Mouse (Mus musculus): ENCODE data around the gene Ccdc88c. TPM values are rescaled to one million over a fixed set of nuclear protein-coding genes. Genes with fewer than 3 reads are reported as not detected.
A peak's percentile ranks its signal among the peaks of the same experiment; 100 is the strongest.

The Ccdc88c gene
- polyA plus RNA-seq, 1 experiment from 2014 or later, result 11.1 TPM

GRCm38 (mm10) chr12:100986423-100986822 lies 42.4 kb downstream of the Ccdc88c start:
- no peak for ATAC-seq (ENCODE audit: insufficient read depth, low FRiP score)
- Histone ChIP-seq H3K27ac (ENCODE audit: low read length) (no peak overlapping the region), H3K4me2 (ENCODE audit: low read depth, low read length) (no peak overlapping the region), H3K27me3 (ENCODE audit: control insufficient read depth, insufficient read depth, low read length) (no peaks in the 10 kb centered on the region), H3K4me1 (ENCODE audit: control insufficient read depth, insufficient read depth, low read length) (peaks cover 20% of the 10 kb centered on the region), H3K9me3 (replicated peaks; ENCODE audit: control insufficient read depth, low read length) (no peaks in the 10 kb centered on the region), H3K4me3 (replicated peaks; ENCODE audit: low read length) (no peak overlapping the region), H3K9ac (ENCODE audit: low read length) (no peak overlapping the region), H3K36me3 (ENCODE audit: control insufficient read depth, insufficient read depth, low read length) (no peaks in the 10 kb centered on the region)
- 74% methylated on average over 4 of the region's 4 CpGs for WGBS

- Histone ChIP-seq H3K27me3 (ENCODE audit: control insufficient read depth, insufficient read depth, low read length) (no peaks in the 10 kb centered on the region), H3K27ac (ENCODE audit: low read length) (no peak overlapping the region), H3K4me1 (ENCODE audit: control insufficient read depth, insufficient read depth, low read length) (peaks cover 26% of the 10 kb centered on the region), H3K36me3 (ENCODE audit: control insufficient read depth, insufficient read depth, low read length) (no peaks in the 10 kb centered on the region), H3K4me2 (ENCODE audit: low read depth, low read length) (no peak overlapping the region), H3K4me3 (replicated peaks; ENCODE audit: low read length) (no peak overlapping the region), H3K9me3 (replicated peaks; ENCODE audit: control insufficient read depth, low read length) (no peaks in the 10 kb centered on the region), H3K9ac (ENCODE audit: low read length) (no peak overlapping the region)
- no peak for ATAC-seq (ENCODE audit: insufficient read depth, low FRiP score)
- WGBS, result 73% methylated on average over 2 of the region's 2 CpGs
Measured at GRCm38 (mm10) chr12:100985793-100986157, 43.1 kb downstream of the Ccdc88c start.

DNA sequence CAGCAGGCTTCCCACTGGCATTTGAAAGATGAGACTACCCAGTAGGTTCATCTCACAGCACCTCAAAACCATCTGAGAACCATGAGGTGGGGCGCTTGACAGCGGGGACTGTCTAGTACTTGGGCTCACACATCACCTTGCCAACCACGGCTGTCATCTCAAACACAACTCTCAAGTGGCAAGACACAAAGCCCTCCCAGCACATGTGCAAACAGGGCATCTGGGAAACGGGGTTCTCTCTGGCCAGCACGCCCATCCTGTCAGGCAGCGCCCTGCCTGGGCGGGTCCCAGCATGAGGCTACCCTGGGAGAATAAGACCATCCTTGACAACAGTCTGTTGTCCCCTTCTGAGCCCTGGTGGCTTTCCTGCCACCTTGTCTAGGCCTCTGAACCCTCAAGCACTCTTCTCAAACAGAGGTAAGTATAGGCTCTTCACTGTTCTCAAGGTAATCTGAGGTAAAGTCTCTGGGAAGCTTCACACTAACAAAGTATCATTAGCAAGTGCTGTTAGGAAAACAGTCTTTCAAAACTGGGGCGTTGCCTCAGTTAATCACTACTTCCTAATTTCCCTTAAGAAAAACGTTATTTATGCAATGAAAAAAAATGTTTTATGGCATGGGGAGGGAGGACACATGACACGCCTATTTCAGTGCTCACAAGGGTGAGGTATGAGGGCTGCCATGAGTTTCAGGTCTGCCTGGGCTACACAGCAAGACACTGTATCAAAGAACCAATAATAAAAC lies 43.6 kb downstream of the Ccdc88c start:
- WGBS, result 71% methylated on average over 10 of the region's 10 CpGs
- Histone ChIP-seq H3K4me2 (ENCODE audit: low read depth, low read length) (no peak overlapping the region), H3K36me3 (ENCODE audit: control insufficient read depth, insufficient read depth, low read length) (no peaks in the 10 kb centered on the region), H3K4me3 (replicated peaks; ENCODE audit: low read length) (no peak overlapping the region), H3K27me3 (ENCODE audit: control insufficient read depth, insufficient read depth, low read length) (no peaks in the 10 kb centered on the region), H3K4me1 (ENCODE audit: control insufficient read depth, insufficient read depth, low read length) (peaks cover 27% of the 10 kb centered on the region), H3K9me3 (replicated peaks; ENCODE audit: control insufficient read depth, low read length) (no peaks in the 10 kb centered on the region), H3K9ac (ENCODE audit: low read length) (no peak overlapping the region), H3K27ac (ENCODE audit: low read length) (no peak overlapping the region)
- no peak for ATAC-seq (ENCODE audit: insufficient read depth, low FRiP score)

- H3K27ac ChIP-seq (ENCODE audit: low read length), result no peak overlapping the region
- no peaks in the 10 kb centered on the region for H3K36me3 ChIP-seq (ENCODE audit: control insufficient read depth, insufficient read depth, low read length)
- H3K9me3 ChIP-seq (replicated peaks; ENCODE audit: control insufficient read depth, low read length), result no peaks in the 10 kb centered on the region
- H3K9ac ChIP-seq (ENCODE audit: low read length), result no peak overlapping the region
- 82% methylated on average over 11 of the region's 11 CpGs for WGBS
- H3K27me3 ChIP-seq (ENCODE audit: control insufficient read depth, insufficient read depth, low read length), result no peaks in the 10 kb centered on the region
- ATAC-seq (ENCODE audit: insufficient read depth, low FRiP score), result no peak
- H3K4me2 ChIP-seq (ENCODE audit: low read depth, low read length), result no peak overlapping the region
- H3K4me3 ChIP-seq (replicated peaks; ENCODE audit: low read length), result no peak overlapping the region
- peaks cover 33% of the 10 kb centered on the region for H3K4me1 ChIP-seq (ENCODE audit: control insufficient read depth, insufficient read depth, low read length)
Measured at GRCm38 (mm10) chr12:100983565-100983964, 45.3 kb downstream of the Ccdc88c start.

DNA sequence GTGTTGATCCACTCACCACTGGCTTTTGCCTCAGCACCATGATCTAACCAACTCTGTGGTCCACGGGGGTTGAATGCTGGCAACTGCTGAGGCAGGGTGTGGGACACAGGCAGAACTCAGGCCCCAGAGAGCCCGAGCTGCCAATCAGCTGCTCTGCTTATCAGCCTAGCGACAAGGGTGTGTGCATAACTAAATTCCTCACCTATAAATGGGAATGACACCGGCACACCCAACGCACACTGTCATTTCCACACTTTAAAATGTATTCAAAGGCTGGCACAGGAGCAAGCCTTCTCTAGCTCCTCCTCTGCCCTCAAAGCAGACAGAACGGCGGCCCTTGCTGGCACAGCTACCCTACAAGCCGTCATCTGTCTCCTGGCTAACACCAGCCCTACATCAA lies 46.6 kb downstream of the Ccdc88c start:
- Histone ChIP-seq H3K4me1 (ENCODE audit: control insufficient read depth, insufficient read depth, low read length) (peaks cover 33% of the 10 kb centered on the region), H3K9me3 (replicated peaks; ENCODE audit: control insufficient read depth, low read length) (no peaks in the 10 kb centered on the region), H3K4me3 (replicated peaks; ENCODE audit: low read length) (no peak overlapping the region), H3K9ac (ENCODE audit: low read length) (no peak overlapping the region), H3K27ac (ENCODE audit: low read length) (peak overlapping the region; percentile 20; the same call in 1 of the 2 replicates), H3K4me2 (ENCODE audit: low read depth, low read length) (no peak overlapping the region), H3K36me3 (ENCODE audit: control insufficient read depth, insufficient read depth, low read length) (no peaks in the 10 kb centered on the region), H3K27me3 (ENCODE audit: control insufficient read depth, insufficient read depth, low read length) (no peaks in the 10 kb centered on the region)
- ATAC-seq (ENCODE audit: insufficient read depth, low FRiP score), result peak; percentile 37; the same call in 1 of the 2 replicates
- 63% methylated on average over 8 of the region's 8 CpGs for WGBS

- Histone ChIP-seq H3K4me3 (replicated peaks; ENCODE audit: low read length) (no peak overlapping the region), H3K36me3 (ENCODE audit: control insufficient read depth, insufficient read depth, low read length) (no peaks in the 10 kb centered on the region), H3K27ac (ENCODE audit: low read length) (peak overlapping the region; percentile 66), H3K4me2 (ENCODE audit: low read depth, low read length) (no peak overlapping the region), H3K9me3 (replicated peaks; ENCODE audit: control insufficient read depth, low read length) (no peaks in the 10 kb centered on the region), H3K9ac (ENCODE audit: low read length) (no peak overlapping the region), H3K4me1 (ENCODE audit: control insufficient read depth, insufficient read depth, low read length) (peaks cover 26% of the 10 kb centered on the region), H3K27me3 (ENCODE audit: control insufficient read depth, insufficient read depth, low read length) (no peaks in the 10 kb centered on the region)
- ATAC-seq (ENCODE audit: insufficient read depth, low FRiP score), result peak; percentile 34; the same call in 1 of the 2 replicates
- WGBS, result 50% methylated on average over 9 of the region's 9 CpGs
Measured at GRCm38 (mm10) chr12:100980551-100981008, 48.3 kb downstream of the Ccdc88c start.

- H3K4me2 ChIP-seq (ENCODE audit: low read depth, low read length), result no peak overlapping the region
- no peak for ATAC-seq (ENCODE audit: insufficient read depth, low FRiP score)
- no peaks in the 10 kb centered on the region for H3K36me3 ChIP-seq (ENCODE audit: control insufficient read depth, insufficient read depth, low read length)
- peaks cover 26% of the 10 kb centered on the region for H3K4me1 ChIP-seq (ENCODE audit: control insufficient read depth, insufficient read depth, low read length)
- H3K27me3 ChIP-seq (ENCODE audit: control insufficient read depth, insufficient read depth, low read length), result no peaks in the 10 kb centered on the region
- H3K27ac ChIP-seq (ENCODE audit: low read length), result peak overlapping the region; percentile 66; the same call in 1 of the 2 replicates
- no peak overlapping the region for H3K4me3 ChIP-seq (replicated peaks; ENCODE audit: low read length)
- H3K9ac ChIP-seq (ENCODE audit: low read length), result peak overlapping the region; percentile 7; the same call in 1 of the 2 replicates
- H3K9me3 ChIP-seq (replicated peaks; ENCODE audit: control insufficient read depth, low read length), result no peaks in the 10 kb centered on the region
- 78% methylated on average over 5 of the region's 5 CpGs for WGBS
Measured at GRCm38 (mm10) chr12:100979616-100980015, 49.2 kb downstream of the Ccdc88c start.

DNA sequence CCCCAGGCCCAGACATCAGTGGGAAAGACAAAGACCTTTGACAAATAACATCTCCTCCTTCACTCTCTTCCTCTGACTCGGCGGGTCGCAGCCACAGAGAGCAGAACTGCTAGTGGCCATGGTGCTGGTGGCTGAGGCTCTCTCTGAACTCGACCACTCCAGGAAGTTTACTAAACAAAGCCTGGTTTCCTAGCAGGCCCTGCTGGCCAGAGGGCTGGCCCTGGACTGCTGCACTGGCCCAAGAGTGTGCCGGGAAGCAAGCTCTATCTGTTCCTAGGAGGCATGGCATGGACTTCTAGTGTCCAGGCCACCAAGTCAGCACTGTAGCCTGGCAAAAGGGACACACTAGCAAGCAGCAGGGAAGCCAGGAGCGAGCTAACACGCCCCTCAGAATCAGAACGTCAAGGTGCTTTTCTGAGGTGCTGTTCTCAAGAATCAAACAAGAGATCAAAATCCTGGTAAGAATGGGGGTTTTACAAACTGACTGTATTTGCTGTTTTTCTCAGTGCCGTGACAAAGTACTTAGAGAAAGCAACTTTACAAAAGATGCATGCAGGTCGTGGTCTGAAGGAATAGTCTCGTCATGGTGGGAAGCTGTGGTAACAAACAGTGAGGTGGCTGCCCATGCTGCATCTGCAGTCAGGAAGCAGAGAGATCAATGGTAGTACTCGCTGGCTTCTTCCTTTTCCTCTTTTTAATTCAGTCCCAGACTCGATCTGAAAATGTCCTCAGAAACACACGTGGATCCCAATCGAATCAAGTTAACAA lies 50.7 kb downstream of the Ccdc88c start:
- Histone ChIP-seq H3K9ac (ENCODE audit: low read length) (no peak overlapping the region), H3K9me3 (replicated peaks; ENCODE audit: control insufficient read depth, low read length) (no peaks in the 10 kb centered on the region), H3K27me3 (ENCODE audit: control insufficient read depth, insufficient read depth, low read length) (no peaks in the 10 kb centered on the region), H3K27ac (ENCODE audit: low read length) (no peak overlapping the region), H3K4me3 (replicated peaks; ENCODE audit: low read length) (no peak overlapping the region), H3K4me2 (ENCODE audit: low read depth, low read length) (no peak overlapping the region), H3K36me3 (ENCODE audit: control insufficient read depth, insufficient read depth, low read length) (no peaks in the 10 kb centered on the region), H3K4me1 (ENCODE audit: control insufficient read depth, insufficient read depth, low read length) (peaks cover 26% of the 10 kb centered on the region)
- no peak for ATAC-seq (ENCODE audit: insufficient read depth, low FRiP score)
- WGBS, result 64% methylated on average over 15 of the region's 15 CpGs

- H3K27ac ChIP-seq (ENCODE audit: low read length), result no peak overlapping the region
- H3K27me3 ChIP-seq (ENCODE audit: control insufficient read depth, insufficient read depth, low read length), result no peaks in the 10 kb centered on the region
- no peak overlapping the region for H3K4me2 ChIP-seq (ENCODE audit: low read depth, low read length)
- H3K9ac ChIP-seq (ENCODE audit: low read length), result no peak overlapping the region
- H3K4me1 ChIP-seq (ENCODE audit: control insufficient read depth, insufficient read depth, low read length), result peaks cover 24% of the 10 kb centered on the region
- no peak for ATAC-seq (ENCODE audit: insufficient read depth, low FRiP score)
- no peaks in the 10 kb centered on the region for H3K36me3 ChIP-seq (ENCODE audit: control insufficient read depth, insufficient read depth, low read length)
- no peak overlapping the region for H3K4me3 ChIP-seq (replicated peaks; ENCODE audit: low read length)
- H3K9me3 ChIP-seq (replicated peaks; ENCODE audit: control insufficient read depth, low read length), result no peaks in the 10 kb centered on the region
Measured at GRCm38 (mm10) chr12:100977551-100977950, 51.3 kb downstream of the Ccdc88c start.
